Comparison of ENCODE assay signal across 8 mouse cellular contexts in genomic region chr9:35019372-35019771, GRCm38 (mm10).
A peak's percentile ranks its signal among the peaks of the same experiment; 100 is the strongest.
DNase-seq lines count a peak whose midpoint lies in the region; ATAC-seq lines count a peak whose summit lies in the region.

No protein-coding gene starts in this region.

- 17% methylated on average over 3 of the region's 3 CpGs for WGBS in hindbrain, embryonic 11.5 days
- 10% methylated on average over 3 of the region's 3 CpGs for WGBS in stomach, embryonic 16.5 days

- ATAC-seq in hindbrain, embryonic 11.5 days (ENCODE audit: low FRiP score) = peak; percentile 65; the same call in 1 of the 2 replicates
- 0 out of 2 replicates have a peak, but pooled peaks have one; percentile 35 for ATAC-seq in stomach, embryonic 16.5 days (ENCODE audit: insufficient read depth, low FRiP score)
- no peak for ATAC-seq in activated CD4-positive, CD25-positive, alpha-beta regulatory T cell, adult 4 months

- H3K36me3 ChIP-seq in hindbrain, embryonic 11.5 days (ENCODE audit: control insufficient read depth, insufficient read depth, low read length) = no peaks in the 10 kb centered on the region
- H3K36me3 ChIP-seq in stomach, embryonic 16.5 days (ENCODE audit: control insufficient read depth, insufficient read depth, low read length) = no peaks in the 10 kb centered on the region

- no peak overlapping the region for H3K4me3 ChIP-seq in hindbrain, embryonic 11.5 days (ENCODE audit: low read depth, low read length)
- no peak overlapping the region for H3K4me3 ChIP-seq in stomach, embryonic 16.5 days (replicated peaks; ENCODE audit: low read length)

- no peaks in the 10 kb centered on the region; the same call in 1 of the 2 replicates for H3K27me3 ChIP-seq in hindbrain, embryonic 11.5 days (ENCODE audit: control insufficient read depth, insufficient read depth, low read length)
- peaks cover 8% of the 10 kb centered on the region; the same call in 1 of the 2 replicates for H3K27me3 ChIP-seq in stomach, embryonic 16.5 days (ENCODE audit: control insufficient read depth, insufficient read depth, low read length)

- DNase-seq in ovary, postnatal 14 days (ENCODE audit: low spot score) = peak; percentile 59
- no peak for DNase-seq in ovary, postnatal 10 days (ENCODE audit: low spot score)
- DNase-seq in embryo, embryonic 10 days (ENCODE audit: low spot score) = peak; percentile 76
- peak; percentile 81 for DNase-seq in hindbrain, embryonic 11.5 days (ENCODE audit: low spot score)
- peak; percentile 64 for DNase-seq in layer of hippocampus, adult 9-11 months
- peak; percentile 77 for DNase-seq in mesoderm, embryonic 11.5 days (ENCODE audit: low read depth, low spot score)

- H3K9me3 ChIP-seq in hindbrain, embryonic 11.5 days (ENCODE audit: control insufficient read depth, low read length) = no peaks in the 10 kb centered on the region
- H3K9me3 ChIP-seq in stomach, embryonic 16.5 days (replicated peaks; ENCODE audit: control insufficient read depth, low read length) = no peaks in the 10 kb centered on the region

- H3K9ac ChIP-seq in hindbrain, embryonic 11.5 days (ENCODE audit: low read depth, low read length) = no peak overlapping the region
- no peak overlapping the region for H3K9ac ChIP-seq in stomach, embryonic 16.5 days (ENCODE audit: low read length)

- no peak overlapping the region for H3K27ac ChIP-seq in hindbrain, embryonic 11.5 days (ENCODE audit: low read depth, low read length)
- no peak overlapping the region for H3K27ac ChIP-seq in stomach, embryonic 16.5 days (ENCODE audit: low read length)

- H3K4me1 ChIP-seq in hindbrain, embryonic 11.5 days (replicated peaks; ENCODE audit: control insufficient read depth, insufficient read depth, low read length) = no peaks in the 10 kb centered on the region
- peaks cover 6% of the 10 kb centered on the region; the same call in 1 of the 2 replicates for H3K4me1 ChIP-seq in stomach, embryonic 16.5 days (ENCODE audit: control insufficient read depth, insufficient read depth, low read length)

- no peak overlapping the region for H3K4me2 ChIP-seq in hindbrain, embryonic 11.5 days (replicated peaks; ENCODE audit: low read depth, low read length)
- no peak overlapping the region for H3K4me2 ChIP-seq in stomach, embryonic 16.5 days (ENCODE audit: low read depth, low read length)
